Comparison of ENCODE assay signal across 9 mouse cellular contexts in the genomic region with DNA sequence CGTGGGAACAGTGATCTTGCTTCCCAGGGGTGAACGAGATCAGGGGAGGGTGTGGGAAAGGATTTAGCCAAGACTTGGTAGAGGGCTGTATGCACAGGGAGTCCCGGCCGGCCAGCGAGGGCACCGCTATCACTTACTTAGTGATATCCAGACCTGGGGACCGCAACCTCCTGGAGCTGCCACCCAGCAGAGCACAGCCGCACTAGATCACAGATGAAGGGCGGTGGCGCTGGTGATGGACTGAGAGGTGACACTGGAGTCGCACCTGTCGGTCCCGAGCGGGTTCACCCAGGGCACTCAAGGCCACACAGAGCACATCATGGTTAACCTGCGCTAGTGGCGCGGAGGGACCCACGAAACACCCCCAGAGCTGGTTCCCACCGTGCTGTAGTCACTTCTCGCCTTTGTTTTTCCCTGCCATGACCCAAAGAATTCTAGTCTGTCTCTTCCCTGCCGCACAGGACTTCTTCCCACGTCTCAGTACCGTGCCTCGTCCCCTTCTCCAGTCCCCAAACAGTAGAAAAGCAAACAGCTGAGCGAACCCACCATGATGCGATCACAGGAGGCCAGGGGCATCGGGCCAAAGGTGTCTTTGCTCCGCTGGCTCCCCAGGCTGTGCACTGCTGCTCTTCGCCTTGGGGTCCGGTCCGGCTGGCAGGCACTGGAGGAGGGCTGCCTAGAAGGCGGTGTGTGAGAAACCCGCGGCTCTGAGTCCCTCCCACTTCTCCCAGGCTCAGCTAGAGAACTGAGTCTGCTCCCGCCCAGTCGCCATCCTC. TPM values are rescaled to one million over a fixed set of nuclear protein-coding genes. Genes with fewer than 3 reads are reported as not detected.
DNase-seq lines count a peak whose midpoint lies in the region; ATAC-seq and TF ChIP-seq lines count a peak whose summit lies in the region.
"Had no signal": no experiment of that assay in that cellular context is flagged by ENCODE, and none has a peak within 500 bp of the region (broad histone marks: within the 10 kb centered on the region; RNA-seq: fewer than 3 reads in every experiment).

A gene (minus strand): TSS at position 664 of the 776 bp plus-strand sequence.

- H3K9ac ChIP-seq in heart, embryonic 13.5 days: peak within 1 kb of the TSS; percentile 89
- peak within 1 kb of the TSS; percentile 76 for H3K9ac ChIP-seq in kidney, embryonic 16.5 days (replicated peaks; ENCODE audit: low read length)
- H3K9ac ChIP-seq in liver, adult 2 months (ENCODE audit: low read depth, low read length): peak within 1 kb of the TSS; percentile 68

- ATAC-seq in heart, embryonic 13.5 days (ENCODE audit: extremely low read depth, insufficient number of reproducible peaks, low FRiP score, low TSS enrichment): peak; percentile 56; the same call in 1 of the 2 replicates
- ATAC-seq in kidney, embryonic 16.5 days (ENCODE audit: low FRiP score, low TSS enrichment): peak; percentile 96

- TF ChIP-seq POLR2A in embryonic fibroblast, embryonic 13.5 days (IDR thresholded peaks at IDR 0.05; ENCODE audit: low read depth, low read length): no peak
- TF ChIP-seq POLR2A in liver, adult 2 months (IDR thresholded peaks at IDR 0.05; ENCODE audit: extremely low read depth, insufficient read depth, low read length): 0 out of 2 replicates have a peak, but pooled peaks have one; percentile 11

- no peaks in the 10 kb centered on the region for H3K36me3 ChIP-seq in heart, embryonic 13.5 days
- H3K36me3 ChIP-seq in kidney, embryonic 16.5 days (ENCODE audit: insufficient read depth, low read length): no peaks in the 10 kb centered on the region
- no peaks in the 10 kb centered on the region for H3K36me3 ChIP-seq in liver, adult 2 months (ENCODE audit: control insufficient read depth, insufficient read depth, low read length)

- peak; percentile 9 for DNase-seq in gastrocnemius, adult 18-20 months (ENCODE audit: low spot score)
- no peak for DNase-seq in gastrocnemius, adult 8-10 months (ENCODE audit: low spot score in 2 of 2)
- peak; percentile 7 for DNase-seq in liver, adult 2 months (ENCODE audit: extremely low read depth, low read depth, low spot score)
- DNase-seq in neural tube, embryonic 10.5 days (ENCODE audit: extremely low spot score, low spot score): peak; percentile 52
- DNase-seq in testis, postnatal 10 days (ENCODE audit: low spot score): peak; percentile 67

- H3K4me2 ChIP-seq in heart, embryonic 13.5 days: peak within 1 kb of the TSS; percentile 86
- peak within 1 kb of the TSS; percentile 52 for H3K4me2 ChIP-seq in kidney, embryonic 16.5 days (replicated peaks; ENCODE audit: low read depth, low read length)

- no peaks in the 10 kb centered on the region for H3K4me1 ChIP-seq in embryonic fibroblast, embryonic 13.5 days (ENCODE audit: control insufficient read depth, insufficient read depth, low read length)
- H3K4me1 ChIP-seq in heart, embryonic 13.5 days: peaks cover 51% of the 10 kb centered on the region
- no peaks in the 10 kb centered on the region for H3K4me1 ChIP-seq in kidney, embryonic 16.5 days (ENCODE audit: insufficient read depth, low read length)
- no peaks in the 10 kb centered on the region for H3K4me1 ChIP-seq in liver, adult 2 months (ENCODE audit: control insufficient read depth, insufficient read depth, low read length)

- no peak for TF ChIP-seq CTCF in embryonic fibroblast, embryonic 13.5 days (IDR thresholded peaks at IDR 0.05; ENCODE audit: borderline replicate concordance, insufficient read depth, low read length)
- TF ChIP-seq CTCF in liver, adult 2 months (IDR thresholded peaks at IDR 0.05; ENCODE audit: low read depth, low read length): no peak

- H3K9me3 ChIP-seq in heart, embryonic 13.5 days: no peaks in the 10 kb centered on the region
- no peaks in the 10 kb centered on the region for H3K9me3 ChIP-seq in kidney, embryonic 16.5 days (ENCODE audit: low read length)

- H3K79me2 ChIP-seq in liver, adult 2 months (ENCODE audit: control insufficient read depth, insufficient read depth, low read length): no peaks in the 10 kb centered on the region

- H3K27ac ChIP-seq in embryonic fibroblast, embryonic 13.5 days (ENCODE audit: insufficient read depth, low read length): no peak within 1 kb of the TSS
- peak within 1 kb of the TSS; percentile 91 for H3K27ac ChIP-seq in heart, embryonic 13.5 days (replicated peaks)
- H3K27ac ChIP-seq in kidney, embryonic 16.5 days (ENCODE audit: low read length): peak within 1 kb of the TSS; percentile 72
- H3K27ac ChIP-seq in liver, adult 2 months (replicated peaks; ENCODE audit: insufficient read depth, low read depth, low read length): peak within 1 kb of the TSS; percentile 50; the same call in 1 of the 2 replicates

- peak within 1 kb of the TSS; percentile 23 for H3K4me3 ChIP-seq in embryonic fibroblast, embryonic 13.5 days (ENCODE audit: insufficient read depth, low read length)
- peak within 1 kb of the TSS; percentile 79 for H3K4me3 ChIP-seq in heart, embryonic 13.5 days
- H3K4me3 ChIP-seq in kidney, embryonic 16.5 days (ENCODE audit: low read length): peak within 1 kb of the TSS; percentile 49
- H3K4me3 ChIP-seq in liver, adult 2 months (ENCODE audit: insufficient read depth, low read depth, low read length): peak within 1 kb of the TSS; percentile 65

- H3K27me3 ChIP-seq in heart, embryonic 13.5 days (replicated peaks): no peaks in the 10 kb centered on the region
- H3K27me3 ChIP-seq in kidney, embryonic 16.5 days (ENCODE audit: insufficient read depth, low read length): no peaks in the 10 kb centered on the region
- peaks cover 8% of the 10 kb centered on the region; the same call in 1 of the 2 replicates for H3K27me3 ChIP-seq in liver, adult 2 months (ENCODE audit: control insufficient read depth, insufficient read depth, low read length)

- under 1% methylated on average over 34 of the region's 36 CpGs for WGBS in heart, embryonic 13.5 days
- 1% methylated on average over 36 of the region's 36 CpGs for WGBS in kidney, embryonic 16.5 days
- 5% methylated on average over 36 of the region's 36 CpGs for WGBS in liver, adult 2 months

RNA-seq across cellular contexts. Expression of the gene that starts here (rescaled TPM):
- 1 to 10 TPM; 5.1 to 5.5 TPM for total RNA-seq in gastrocnemius, adult 18-20 months (2021)
- total RNA-seq in gastrocnemius, adult 8-10 months (2022): 1 to 10 TPM; 3.4 to 6.0 (median 4.7) TPM
- 0.67 and 2.0 TPM in 2 replicates for polyA plus RNA-seq in embryonic fibroblast, embryonic 13.5 days (2011; ENCODE audit: insufficient read length, low read depth, missing spikeins)
- 52.2 and 54.2 TPM in 2 replicates for polyA plus RNA-seq in heart, embryonic 13.5 days (2015; fragmentation: Nextera tagmentation; extraction: Ambion mirVana)
- polyA plus RNA-seq in kidney, embryonic 16.5 days (2015; fragmentation: Nextera tagmentation; extraction: Ambion mirVana): 77.9 and 78.6 TPM in 2 replicates
- total RNA-seq in liver, adult 2 months (2014; rRNA removed): 4.6 and 5.9 TPM in 2 replicates
- 1.4 and 2.7 TPM in 2 replicates for polyA plus RNA-seq in liver, adult 2 months (2012; rRNA removed)
- polyA plus RNA-seq: C2C12 had no signal

Comparison
In these comparisons a context has a peak if more than half of its experiments do, and no peak if none do; other contexts are left out.
1. RNA of the gene that starts here (polyA plus RNA-seq): 77.9 to 78.6 TPM in kidney, embryonic 16.5 days and 52.2 to 54.2 TPM in heart, embryonic 13.5 days; 1.4 to 2.7 TPM in liver, adult 2 months and 0.67 to 2.0 TPM in embryonic fibroblast, embryonic 13.5 days; every median in the first group is over 10 times any median in the second.
2. DNase-seq: peak in gastrocnemius, adult 18-20 months (single experiment), liver, adult 2 months (single experiment), neural tube, embryonic 10.5 days (single experiment) and testis, postnatal 10 days (single experiment); none in gastrocnemius, adult 8-10 months (0 of 2).
3. H3K4me3 ChIP-seq: peak in every context shown above with its lines; median percentile 79 in heart, embryonic 13.5 days; 65 in liver, adult 2 months; 49 in kidney, embryonic 16.5 days; 23 in embryonic fibroblast, embryonic 13.5 days.
4. Peak in every context shown above with its lines, with median percentiles within 50 percentile points of each other: H3K9ac ChIP-seq.